Mouse (Mus musculus): Measurements from ENCODE around the gene Unc5cl.

DNA sequence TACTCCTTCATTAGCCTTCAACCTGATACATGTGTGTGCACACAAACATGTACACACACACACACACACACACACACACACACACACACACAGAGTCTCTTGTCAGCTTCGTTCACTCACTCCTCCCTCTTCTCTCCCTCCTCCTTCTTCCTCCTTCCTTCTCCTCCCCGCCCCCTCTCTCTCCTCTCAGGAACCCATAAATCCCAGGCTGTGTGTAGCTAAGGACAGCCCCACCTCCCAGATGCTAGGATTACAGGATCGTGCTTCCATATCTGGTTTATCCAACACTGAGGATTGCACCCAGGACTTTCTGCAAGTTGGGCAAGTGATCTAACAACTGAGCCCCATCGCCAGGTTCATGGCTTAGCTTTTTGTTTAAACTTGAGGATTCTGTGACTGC lies 59.9 kb downstream of the Unc5cl start:
- TF ChIP-seq CTCF (conservative IDR thresholded peaks at IDR 0.05; ENCODE audit: low read length) (no peak), POU5F1 (IDR thresholded peaks at IDR 0.05; ENCODE audit: borderline replicate concordance, low read length) (no peak), NANOG (IDR thresholded peaks at IDR 0.05; ENCODE audit: borderline replicate concordance, low read length) (no peak)
